Mouse (Mus musculus): ENCODE data around the gene Rab3a.

DNA sequence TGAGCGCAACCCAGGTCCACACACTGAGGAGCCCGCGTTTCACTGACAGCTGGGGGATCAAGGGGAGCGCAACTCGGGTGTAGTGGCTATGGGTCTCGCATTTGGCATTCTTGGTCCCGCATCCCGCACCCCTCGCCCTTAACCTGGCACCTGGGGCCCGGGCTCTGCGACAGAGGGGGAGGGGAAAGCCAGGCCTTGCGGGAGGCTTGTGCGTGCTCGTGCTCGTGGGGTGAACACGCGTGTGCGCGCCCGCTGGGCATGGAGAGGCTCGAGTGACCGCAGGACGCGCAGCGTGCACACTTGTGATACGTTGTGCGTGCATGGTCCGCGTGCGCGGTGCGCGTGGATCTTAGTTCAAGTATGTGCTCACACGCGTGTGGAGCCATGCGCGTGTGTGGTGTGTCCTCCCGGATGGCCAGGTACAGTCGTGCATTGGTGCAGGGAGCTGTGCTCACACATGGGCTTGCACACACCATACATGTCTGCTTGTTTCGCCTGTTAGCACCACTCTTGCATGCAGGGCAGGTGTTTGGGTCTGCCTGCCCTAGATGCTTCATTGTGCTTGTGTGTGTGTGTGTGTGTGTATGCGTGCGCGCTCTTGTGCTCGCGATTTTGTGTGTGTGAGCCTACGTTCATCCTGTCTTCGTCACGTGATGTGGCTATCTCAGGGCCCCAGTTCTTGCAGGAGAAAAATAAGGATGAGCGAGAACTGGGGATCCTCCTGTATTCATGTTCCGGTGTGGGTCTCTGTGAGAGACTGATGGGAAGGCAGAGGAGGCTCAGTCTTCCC is 587 bp downstream of the Rab3a start:
- no peak for TF ChIP-seq USF1 (IDR thresholded peaks at IDR 0.05; ENCODE audit: low read depth)
- peak; percentile 37 for TF ChIP-seq POLR2A (IDR thresholded peaks at IDR 0.05; ENCODE audit: insufficient read length, low read depth)
- TF ChIP-seq POLR2AphosphoS2 (IDR thresholded peaks at IDR 0.05; ENCODE audit: insufficient read length, low read depth): peak; percentile 90
- TF ChIP-seq MYOG (IDR thresholded peaks at IDR 0.05; ENCODE audit: control insufficient read depth in 1 of 3, insufficient read depth in 1 of 3, insufficient read length in 2 of 3, low read depth in 2 of 3): peak in 1 of 3 experiments; percentile 44
- TF ChIP-seq CEBPB (IDR thresholded peaks at IDR 0.05; ENCODE audit: insufficient read depth, poor library complexity, severe bottlenecking): no peak
- TF ChIP-seq MAX (IDR thresholded peaks at IDR 0.05; ENCODE audit: low read depth): no peak
- peak in 1 of 3 experiments; percentile 6 for TF ChIP-seq MYOD1 (IDR thresholded peaks at IDR 0.05; ENCODE audit: control insufficient read depth in 1 of 3, insufficient read length in 2 of 3, low read depth in 2 of 3)
- no peak for TF ChIP-seq E2F4 (IDR thresholded peaks at IDR 0.05; ENCODE audit: insufficient read depth)
- no peak for TF ChIP-seq TCF12 (IDR thresholded peaks at IDR 0.05; ENCODE audit: insufficient read depth, poor library complexity, severe bottlenecking)
- no peak for TF ChIP-seq REST (IDR thresholded peaks at IDR 0.05; ENCODE audit: insufficient read depth, insufficient read length)

All from myocyte (in vitro differentiated cells).